Mouse (Mus musculus) hematopoietic multipotent progenitor cell, adult 10-12 weeks (in vitro differentiated cells): Measurements from ENCODE around the gene Nudt15. TPM values are rescaled to one million over a fixed set of nuclear protein-coding genes. Genes with fewer than 3 reads are reported as not detected.

Experiments used
- polyA plus RNA-seq: library from polyadenylated mRNA; stranded (reverse); fragments of >175 nt; gene quantifications from 2 replicates; pipeline ENCODE4 v1.2.3, GENCODE M21; 2012; ENCODE audit warnings: low replicate concordance

Gene Nudt15
- polyA plus RNA-seq = 0.52 and 1.2 TPM in 2 replicates

GRCm38 (mm10) chr14:73548051-73548450 lies at the start of gene Nudt15:
Gene Nudt15, minus strand, starts transcription at chr14:73548242.

DNA sequence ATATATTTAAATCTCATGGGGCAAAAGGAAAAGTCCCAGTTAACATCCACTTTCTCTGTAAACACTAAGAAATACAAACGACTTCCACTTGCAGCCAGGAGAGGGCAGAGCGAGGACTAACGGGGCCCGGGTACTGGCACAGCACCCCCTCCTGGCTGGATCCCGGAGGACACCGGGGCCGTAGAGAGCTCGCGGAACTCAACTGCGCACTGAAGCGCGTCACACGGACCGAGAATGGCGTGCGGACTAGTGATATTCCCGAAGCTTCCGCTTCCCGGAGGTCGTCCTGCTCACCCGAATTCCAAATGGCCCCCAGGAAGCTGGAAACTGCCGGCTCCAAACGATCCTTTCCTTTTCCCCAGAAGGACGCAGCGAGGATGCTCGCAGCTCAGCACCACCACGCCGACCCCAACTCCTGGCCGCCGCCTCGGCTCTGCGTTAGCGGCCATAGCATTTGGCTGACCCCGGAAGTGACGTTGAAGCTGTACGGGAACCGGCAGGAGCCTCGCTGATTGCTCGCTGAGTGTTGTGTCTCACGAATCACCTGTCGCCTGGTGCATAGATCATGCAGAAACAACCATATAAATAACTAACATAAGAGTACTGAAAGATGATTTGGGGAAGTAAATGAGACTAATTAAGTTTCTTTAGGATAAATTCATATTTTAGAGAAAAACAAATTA lies 23.1 kb downstream of the Nudt15 start, which contains the start of gene Sucla2:
Sucla2 (plus strand) TSS at position 554 of the 683 bp plus-strand sequence.

GRCm38 (mm10) chr14:73509765-73510423 lies 38.1 kb downstream of the Nudt15 start, which contains the start of gene Med4:
Gene Med4, plus strand, starts transcription at chr14:73510025.

Other genes with a start within 250 kb of the Nudt15 start
- 9.9 and 13.2 TPM in 2 replicates for gene Rb1, start 222.4 kb downstream of the Nudt15 start, polyA plus RNA-seq
- gene Itm2b, start 163.0 kb downstream of the Nudt15 start, polyA plus RNA-seq = 263 and 632 TPM in 2 replicates
- 4.2 and 9.9 TPM in 2 replicates for gene Med4, start 38.2 kb downstream of the Nudt15 start, polyA plus RNA-seq
- 15.4 and 18.7 TPM in 2 replicates for gene Sucla2, start 22.9 kb downstream of the Nudt15 start, polyA plus RNA-seq
- gene Gm21750, start 113.0 kb upstream of the Nudt15 start, polyA plus RNA-seq = not detected in 2 replicates